Mouse (Mus musculus): ENCODE results near the gene Ccnd3.

DNA sequence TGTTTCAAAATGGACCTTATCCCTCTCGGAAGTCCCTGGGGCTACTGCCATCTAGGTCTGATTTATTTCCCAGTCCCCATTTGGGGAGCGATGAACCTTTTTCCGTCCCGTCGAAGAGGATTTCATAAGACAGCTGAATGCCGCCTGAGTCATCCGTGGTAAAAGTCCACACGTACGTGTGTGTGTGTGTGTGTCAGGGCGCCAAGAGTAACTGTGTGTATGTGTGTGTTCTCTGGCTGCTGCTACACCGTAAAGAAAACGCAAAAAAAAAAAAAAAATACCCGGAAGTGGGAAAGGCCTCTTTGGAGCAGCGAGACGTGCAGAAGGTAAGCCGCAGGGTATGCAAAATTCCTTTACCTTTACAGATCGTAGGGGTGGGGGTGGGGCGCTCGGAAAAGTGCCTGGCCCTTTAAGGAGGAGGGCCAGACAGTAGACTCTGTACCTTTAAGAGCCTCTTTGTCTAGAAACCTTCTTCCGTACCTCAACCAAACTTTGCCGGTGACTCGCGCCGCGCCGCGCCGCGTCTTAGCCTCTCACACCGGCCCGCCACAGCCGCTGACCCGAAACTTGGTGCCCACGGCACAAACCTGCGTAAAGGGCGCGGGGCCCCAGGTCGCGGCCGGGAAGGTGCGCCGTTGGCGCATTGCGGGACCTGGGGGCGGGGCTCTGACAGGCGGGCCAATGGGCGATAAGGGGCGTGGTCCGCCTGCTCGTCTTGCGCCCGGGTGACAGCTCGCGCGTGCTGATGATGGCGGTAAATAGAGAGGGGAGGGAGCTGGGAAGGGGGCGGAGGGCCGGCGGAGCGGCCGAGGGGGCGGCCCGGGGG is 124.2 kb downstream of the Ccnd3 start:
- TF ChIP-seq CTCF (IDR thresholded peaks at IDR 0.05; ENCODE audit: borderline replicate concordance, insufficient read depth, low read length) (no peak), POLR2A (IDR thresholded peaks at IDR 0.05; ENCODE audit: low read depth, low read length) (peak; percentile 24; the same call in 1 of the 2 replicates)
